Mouse (Mus musculus): ENCODE data around the gene Crhbp. TPM values are rescaled to one million over a fixed set of nuclear protein-coding genes. Genes with fewer than 3 reads are reported as not detected.

The Crhbp gene
- 6.5 and 7.5 TPM in 2 replicates for polyA plus RNA-seq (2015; fragmentation: Nextera tagmentation; extraction: Ambion mirVana)

GRCm38 (mm10) chr13:95444824-95445223, at the start of gene Crhbp:
Gene Crhbp, minus strand, starts transcription at chr13:95444924.
- H3K9ac ChIP-seq (replicated peaks) = peak within 1 kb of the TSS; percentile 36
- H3K27me3 ChIP-seq (replicated peaks) = peaks cover 35% of the 10 kb centered on the region
- peak within 1 kb of the TSS; percentile 94 for H3K4me2 ChIP-seq
- H3K27ac ChIP-seq (replicated peaks) = no peak within 1 kb of the TSS
- WGBS = 45% methylated on average over 11 of the region's 11 CpGs
- no peaks in the 10 kb centered on the region for H3K36me3 ChIP-seq
- no peak for ATAC-seq (ENCODE audit: low FRiP score)
- peaks cover 19% of the 10 kb centered on the region for H3K4me1 ChIP-seq
- H3K9me3 ChIP-seq (replicated peaks) = no peaks in the 10 kb centered on the region
- H3K4me3 ChIP-seq (replicated peaks) = peak within 1 kb of the TSS; percentile 47

- no peak for ATAC-seq (ENCODE audit: low FRiP score)
- no peak overlapping the region for H3K4me2 ChIP-seq
- no peak overlapping the region for H3K4me3 ChIP-seq (replicated peaks)
- no peaks in the 10 kb centered on the region for H3K9me3 ChIP-seq (replicated peaks)
- H3K27me3 ChIP-seq (replicated peaks) = no peaks in the 10 kb centered on the region
- no peak overlapping the region for H3K27ac ChIP-seq (replicated peaks)
- H3K9ac ChIP-seq (replicated peaks) = no peak overlapping the region
- H3K36me3 ChIP-seq = no peaks in the 10 kb centered on the region
- 75% methylated on average over 5 of the region's 5 CpGs for WGBS
- no peaks in the 10 kb centered on the region for H3K4me1 ChIP-seq
Observed at GRCm38 (mm10) chr13:95493296-95493695, 48.6 kb upstream of the Crhbp start.

GRCm38 (mm10) chr13:95491327-95491726, 46.6 kb upstream of the Crhbp start:
- Histone ChIP-seq H3K9me3 (replicated peaks) (no peaks in the 10 kb centered on the region), H3K9ac (replicated peaks) (no peak overlapping the region), H3K36me3 (no peaks in the 10 kb centered on the region), H3K27ac (replicated peaks) (no peak overlapping the region), H3K4me1 (no peaks in the 10 kb centered on the region), H3K4me3 (replicated peaks) (no peak overlapping the region), H3K27me3 (replicated peaks) (no peaks in the 10 kb centered on the region), H3K4me2 (no peak overlapping the region)
- WGBS = 75% methylated on average over 11 of the region's 11 CpGs
- ATAC-seq (ENCODE audit: low FRiP score) = no peak

- H3K27ac ChIP-seq (replicated peaks) = no peak overlapping the region
- 66% methylated on average over 5 of the region's 5 CpGs for WGBS
Observed at GRCm38 (mm10) chr13:95484664-95485063, 39.9 kb upstream of the Crhbp start.

GRCm38 (mm10) chr13:95481428-95481827, 36.7 kb upstream of the Crhbp start:
- 16% methylated on average over 4 of the region's 4 CpGs for WGBS
- Histone ChIP-seq H3K4me1 (no peaks in the 10 kb centered on the region), H3K9ac (replicated peaks) (no peak overlapping the region), H3K27ac (replicated peaks) (no peak overlapping the region), H3K4me2 (no peak overlapping the region), H3K4me3 (replicated peaks) (no peak overlapping the region), H3K9me3 (replicated peaks) (no peaks in the 10 kb centered on the region), H3K36me3 (no peaks in the 10 kb centered on the region), H3K27me3 (replicated peaks) (0 out of 2 replicates have a peak, but pooled peaks cover 3% of the 10 kb centered on the region)
- peak; percentile 77; the same call in 1 of the 2 replicates for ATAC-seq (ENCODE audit: low FRiP score)

More at GRCm38 (mm10) chr13:95484664-95485063, 39.9 kb upstream of the Crhbp start:
- 0 out of 2 replicates have a peak, but pooled peaks cover 3% of the 10 kb centered on the region for H3K27me3 ChIP-seq (replicated peaks)
- no peak for ATAC-seq (ENCODE audit: low FRiP score)
- H3K9me3 ChIP-seq (replicated peaks) = no peaks in the 10 kb centered on the region
- H3K9ac ChIP-seq (replicated peaks) = no peak overlapping the region
- H3K4me1 ChIP-seq = no peaks in the 10 kb centered on the region
- no peak overlapping the region for H3K4me2 ChIP-seq
- no peaks in the 10 kb centered on the region for H3K36me3 ChIP-seq
- no peak overlapping the region for H3K4me3 ChIP-seq (replicated peaks)

GRCm38 (mm10) chr13:95478671-95479413, 34.1 kb upstream of the Crhbp start, which contains the start of gene S100z:
Gene S100z, minus strand, starts transcription at chr13:95478721.
- no peaks in the 10 kb centered on the region for H3K36me3 ChIP-seq
- WGBS = 92% methylated on average over 21 of the region's 21 CpGs
- H3K27ac ChIP-seq (replicated peaks) = no peak within 1 kb of the TSS
- no peaks in the 10 kb centered on the region for H3K4me1 ChIP-seq
- H3K4me2 ChIP-seq = no peak within 1 kb of the TSS
- H3K9me3 ChIP-seq (replicated peaks) = no peaks in the 10 kb centered on the region
- ATAC-seq (ENCODE audit: low FRiP score) = no peak
- no peak within 1 kb of the TSS for H3K9ac ChIP-seq (replicated peaks)
- H3K4me3 ChIP-seq (replicated peaks) = no peak within 1 kb of the TSS
- 0 out of 2 replicates have a peak, but pooled peaks cover 3% of the 10 kb centered on the region for H3K27me3 ChIP-seq (replicated peaks)

GRCm38 (mm10) chr13:95477173-95477572, 32.4 kb upstream of the Crhbp start:
- no peaks in the 10 kb centered on the region for H3K9me3 ChIP-seq (replicated peaks)
- no peaks in the 10 kb centered on the region for H3K4me1 ChIP-seq
- no peak overlapping the region for H3K9ac ChIP-seq (replicated peaks)
- H3K4me2 ChIP-seq = no peak overlapping the region
- no peak for ATAC-seq (ENCODE audit: low FRiP score)
- no peaks in the 10 kb centered on the region for H3K36me3 ChIP-seq
- no peaks in the 10 kb centered on the region for H3K27me3 ChIP-seq (replicated peaks)
- H3K27ac ChIP-seq (replicated peaks) = no peak overlapping the region
- no peak overlapping the region for H3K4me3 ChIP-seq (replicated peaks)
- 72% methylated on average over 6 of the region's 6 CpGs for WGBS

GRCm38 (mm10) chr13:95475124-95475523, 30.4 kb upstream of the Crhbp start:
- no peak for ATAC-seq (ENCODE audit: low FRiP score)
- Histone ChIP-seq H3K4me2 (no peak overlapping the region), H3K36me3 (no peaks in the 10 kb centered on the region), H3K27me3 (replicated peaks) (no peaks in the 10 kb centered on the region), H3K4me3 (replicated peaks) (no peak overlapping the region), H3K27ac (replicated peaks) (no peak overlapping the region), H3K9ac (replicated peaks) (no peak overlapping the region), H3K9me3 (replicated peaks) (no peaks in the 10 kb centered on the region), H3K4me1 (no peaks in the 10 kb centered on the region)
- WGBS = 75% methylated on average over 7 of the region's 7 CpGs

- no peak for ATAC-seq (ENCODE audit: low FRiP score)
- no peak overlapping the region for H3K9ac ChIP-seq (replicated peaks)
- no peaks in the 10 kb centered on the region for H3K4me1 ChIP-seq
- WGBS = 88% methylated on average over 3 of the region's 3 CpGs
- no peak overlapping the region for H3K4me2 ChIP-seq
- no peak overlapping the region for H3K4me3 ChIP-seq (replicated peaks)
- H3K36me3 ChIP-seq = no peaks in the 10 kb centered on the region
- H3K27ac ChIP-seq (replicated peaks) = no peak overlapping the region
- H3K27me3 ChIP-seq (replicated peaks) = no peaks in the 10 kb centered on the region
- no peaks in the 10 kb centered on the region for H3K9me3 ChIP-seq (replicated peaks)
Observed at GRCm38 (mm10) chr13:95474294-95474693, 29.6 kb upstream of the Crhbp start.

- Histone ChIP-seq H3K27me3 (replicated peaks) (no peaks in the 10 kb centered on the region), H3K9ac (replicated peaks) (no peak overlapping the region), H3K4me3 (replicated peaks) (no peak overlapping the region), H3K4me2 (no peak overlapping the region), H3K9me3 (replicated peaks) (no peaks in the 10 kb centered on the region), H3K27ac (replicated peaks) (no peak overlapping the region), H3K36me3 (no peaks in the 10 kb centered on the region), H3K4me1 (no peaks in the 10 kb centered on the region)
- 71% methylated on average over 2 of the region's 2 CpGs for WGBS
- no peak for ATAC-seq (ENCODE audit: low FRiP score)
Observed at GRCm38 (mm10) chr13:95470970-95471369, 26.2 kb upstream of the Crhbp start.

GRCm38 (mm10) chr13:95451529-95451928, 6.8 kb upstream of the Crhbp start:
- Histone ChIP-seq H3K9ac (replicated peaks) (no peak overlapping the region), H3K27me3 (replicated peaks) (no peaks in the 10 kb centered on the region), H3K4me2 (no peak overlapping the region), H3K4me3 (replicated peaks) (no peak overlapping the region), H3K27ac (replicated peaks) (no peak overlapping the region), H3K9me3 (replicated peaks) (no peaks in the 10 kb centered on the region), H3K36me3 (no peaks in the 10 kb centered on the region), H3K4me1 (no peaks in the 10 kb centered on the region)
- ATAC-seq (ENCODE audit: low FRiP score) = no peak
- 73% methylated on average over 2 of the region's 2 CpGs for WGBS

GRCm38 (mm10) chr13:95450636-95451210, 6.0 kb upstream of the Crhbp start:
- no peaks in the 10 kb centered on the region for H3K4me1 ChIP-seq
- H3K27ac ChIP-seq (replicated peaks) = no peak overlapping the region
- H3K9me3 ChIP-seq (replicated peaks) = no peaks in the 10 kb centered on the region
- peaks cover 3% of the 10 kb centered on the region; the same call in 1 of the 2 replicates for H3K27me3 ChIP-seq (replicated peaks)
- no peaks in the 10 kb centered on the region for H3K36me3 ChIP-seq
- no peak for ATAC-seq (ENCODE audit: low FRiP score)
- H3K4me3 ChIP-seq (replicated peaks) = no peak overlapping the region
- 88% methylated on average over 9 of the region's 9 CpGs for WGBS
- H3K9ac ChIP-seq (replicated peaks) = no peak overlapping the region
- H3K4me2 ChIP-seq = no peak overlapping the region

All from neural tube, embryonic 15.5 days (tissue).